ENCODE assay signal across 9 mouse cellular contexts in the genomic region with DNA sequence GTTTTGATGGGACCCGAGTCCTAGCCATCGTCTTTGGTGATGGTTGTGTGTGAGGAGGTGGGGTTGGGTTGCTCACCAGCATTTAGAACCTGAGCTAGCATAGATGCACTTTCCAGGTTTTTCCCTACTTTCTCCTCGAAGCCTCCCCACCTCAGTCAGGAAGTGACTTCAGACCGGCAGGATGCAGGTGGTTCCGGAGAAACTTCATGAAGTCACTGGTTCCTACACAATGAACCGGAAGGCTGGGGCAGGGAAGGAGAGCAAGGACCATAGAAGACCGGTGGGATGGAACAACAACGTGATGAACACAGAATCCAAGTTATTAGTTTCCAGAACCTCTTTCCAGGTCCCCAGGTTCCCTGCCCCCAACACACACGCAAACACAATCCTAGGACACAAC. TPM values are rescaled to one million over a fixed set of nuclear protein-coding genes. Genes with fewer than 3 reads are reported as not detected.
DNase-seq lines count a peak whose midpoint lies in the region; ATAC-seq and TF ChIP-seq lines count a peak whose summit lies in the region.
"Had no signal": no experiment of that assay in that cellular context is flagged by ENCODE, and none has a peak within 500 bp of the region (broad histone marks: within the 10 kb centered on the region; RNA-seq: fewer than 3 reads in every experiment).

No protein-coding gene starts in this region.

- H3K36me3 ChIP-seq in heart, embryonic 12.5 days, result no peaks in the 10 kb centered on the region
- no peaks in the 10 kb centered on the region for H3K36me3 ChIP-seq in kidney, embryonic 14.5 days (ENCODE audit: control insufficient read depth, insufficient read depth, low read length)
- H3K36me3 ChIP-seq in small intestine, adult 2 months (ENCODE audit: control insufficient read depth, insufficient read depth, low read length), result no peaks in the 10 kb centered on the region

- peaks cover 47% of the 10 kb centered on the region for H3K27me3 ChIP-seq in heart, embryonic 12.5 days (replicated peaks)
- H3K27me3 ChIP-seq in kidney, embryonic 14.5 days (ENCODE audit: control insufficient read depth, insufficient read depth, low read length), result peaks cover 34% of the 10 kb centered on the region
- no peaks in the 10 kb centered on the region for H3K27me3 ChIP-seq in small intestine, adult 2 months (ENCODE audit: control insufficient read depth, insufficient read depth, low read length)

- TF ChIP-seq CTCF in left cerebral cortex, adult 2 months (IDR thresholded peaks at IDR 0.05), result no peak
- no peak for TF ChIP-seq CTCF in small intestine, adult 2 months (IDR thresholded peaks at IDR 0.05; ENCODE audit: extremely low read depth, insufficient read length, insufficient replicate concordance, low read depth, low read length)

- no peaks in the 10 kb centered on the region for H3K9me3 ChIP-seq in heart, embryonic 12.5 days (replicated peaks)
- H3K9me3 ChIP-seq in kidney, embryonic 14.5 days (ENCODE audit: control insufficient read depth, low read length), result no peaks in the 10 kb centered on the region

- intact Hi-C loops in left cerebral cortex, adult 2 months (cut with DNase I), result no loop called here
- intact Hi-C loops in left cerebral cortex, postnatal 14 days (cut with DNase I), result no loop called here

- no peak overlapping the region for H3K4me3 ChIP-seq in left cerebral cortex, adult 2 months
- no peak overlapping the region for H3K4me3 ChIP-seq in heart, embryonic 12.5 days
- no peak overlapping the region for H3K4me3 ChIP-seq in kidney, embryonic 14.5 days (ENCODE audit: low read length)
- H3K4me3 ChIP-seq in small intestine, adult 2 months (ENCODE audit: low read depth, low read length), result no peak overlapping the region

- 62% methylated on average over 9 of the region's 9 CpGs for WGBS in heart, embryonic 12.5 days
- WGBS in kidney, embryonic 14.5 days, result 75% methylated on average over 9 of the region's 9 CpGs
- 69% methylated on average over 9 of the region's 9 CpGs for WGBS in small intestine, adult 2 months

- no peak for ATAC-seq in heart, embryonic 12.5 days (ENCODE audit: insufficient number of reproducible peaks, low FRiP score)
- no peak for ATAC-seq in kidney, embryonic 14.5 days (ENCODE audit: low FRiP score, low TSS enrichment)
- ATAC-seq: inflammation-experienced regulatory T-cells, adult 6 months had no signal

- H3K4me2 ChIP-seq in heart, embryonic 12.5 days, result no peak overlapping the region
- H3K4me2 ChIP-seq in kidney, embryonic 14.5 days (replicated peaks; ENCODE audit: low read depth, low read length), result no peak overlapping the region

- no peak for DNase-seq in left cerebral cortex, adult 2 months (ENCODE audit: extremely low spot score in 1 of 2, low spot score in 2 of 2)
- no peak for DNase-seq in left cerebral cortex, postnatal 14 days (ENCODE audit: low spot score in 2 of 2)
- no peak for DNase-seq in ovary, postnatal 10 days (ENCODE audit: low spot score)
- DNase-seq in testis, postnatal 10 days (ENCODE audit: low spot score), result no peak
- DNase-seq: retina, postnatal 1 day had no signal

- peak overlapping the region; percentile 28; the same call in 1 of the 2 replicates for H3K27ac ChIP-seq in left cerebral cortex, adult 2 months
- H3K27ac ChIP-seq in heart, embryonic 12.5 days (ENCODE audit: poor library complexity, severe bottlenecking), result peak overlapping the region; percentile 69
- peak overlapping the region; percentile 55; the same call in 1 of the 2 replicates for H3K27ac ChIP-seq in kidney, embryonic 14.5 days (ENCODE audit: low read depth, low read length)
- H3K27ac ChIP-seq in small intestine, adult 2 months (ENCODE audit: insufficient read depth, low read depth, low read length), result peak overlapping the region; percentile 10; the same call in 1 of the 2 replicates

- H3K9ac ChIP-seq in heart, embryonic 12.5 days, result no peak overlapping the region
- H3K9ac ChIP-seq in kidney, embryonic 14.5 days (ENCODE audit: low read depth, low read length), result no peak overlapping the region

- peaks cover 54% of the 10 kb centered on the region for H3K4me1 ChIP-seq in heart, embryonic 12.5 days (replicated peaks)
- peaks cover 7% of the 10 kb centered on the region; the same call in 1 of the 2 replicates for H3K4me1 ChIP-seq in kidney, embryonic 14.5 days (ENCODE audit: control insufficient read depth, insufficient read depth, low read length)
- H3K4me1 ChIP-seq in small intestine, adult 2 months (ENCODE audit: control insufficient read depth, insufficient read depth, insufficient read length, low read length), result peaks cover 25% of the 10 kb centered on the region

- no peak for TF ChIP-seq POLR2A in small intestine, adult 2 months (IDR thresholded peaks at IDR 0.05; ENCODE audit: low read depth, low read length)

RNA-seq across cellular contexts. Expression of gene Slc16a13, which starts 2.9 kb away (rescaled TPM):
- total RNA-seq in left cerebral cortex, adult 2 months (2021), result 10 to 100 TPM in 1 of 2 experiments, 1 to 10 TPM in 1; 7.5 to 10.5 TPM
- 10 to 100 TPM in 1 of 2 experiments, 1 to 10 TPM in 1; 8.3 to 10.4 TPM for total RNA-seq in left cerebral cortex, postnatal 14 days (2021)
- 7.7 and 9.1 TPM in 2 replicates for polyA plus RNA-seq in heart, embryonic 12.5 days (2016; fragmentation: Nextera tagmentation; extraction: Ambion mirVana)
- 8.4 and 14.2 TPM in 2 replicates for polyA plus RNA-seq in kidney, embryonic 14.5 days (2014; fragmentation: Nextera tagmentation; extraction: Ambion mirVana)
- 3.2 and 4.7 TPM in 2 replicates for polyA plus RNA-seq in small intestine, adult 2 months (2012; rRNA removed)

RNA-seq across cellular contexts. Expression of gene Bcl6b, which starts 5.9 kb away (rescaled TPM):
- total RNA-seq in left cerebral cortex, adult 2 months (2021), result 1 to 10 TPM; 1.7 to 3.5 TPM
- 1 to 10 TPM; 5.1 to 5.3 TPM for total RNA-seq in left cerebral cortex, postnatal 14 days (2021)
- polyA plus RNA-seq in heart, embryonic 12.5 days (2016; fragmentation: Nextera tagmentation; extraction: Ambion mirVana), result 17.6 and 19.6 TPM in 2 replicates
- 19.2 and 20.0 TPM in 2 replicates for polyA plus RNA-seq in kidney, embryonic 14.5 days (2014; fragmentation: Nextera tagmentation; extraction: Ambion mirVana)
- polyA plus RNA-seq in small intestine, adult 2 months (2012; rRNA removed), result 0.98 and 2.2 TPM in 2 replicates

RNA-seq across cellular contexts. Expression of gene Slc16a11, which starts 11.2 kb away (rescaled TPM):
- 10 to 100 TPM; 35.7 to 36.9 TPM for total RNA-seq in left cerebral cortex, adult 2 months (2021)
- 10 to 100 TPM; 27.2 to 36.8 TPM for total RNA-seq in left cerebral cortex, postnatal 14 days (2021)
- polyA plus RNA-seq in heart, embryonic 12.5 days (2016; fragmentation: Nextera tagmentation; extraction: Ambion mirVana), result 0.41 and 1.1 TPM in 2 replicates
- polyA plus RNA-seq in kidney, embryonic 14.5 days (2014; fragmentation: Nextera tagmentation; extraction: Ambion mirVana), result 3.0 and 3.5 TPM in 2 replicates
- polyA plus RNA-seq in small intestine, adult 2 months (2012; rRNA removed), result 6.6 and 12.7 TPM in 2 replicates

RNA-seq across cellular contexts. Expression of gene 0610010K14Rik, which starts 14.0 kb away (rescaled TPM):
- total RNA-seq in left cerebral cortex, adult 2 months (2021), result 10 to 100 TPM; 45.5 to 51.2 TPM
- 10 to 100 TPM; 41.3 to 54.2 TPM for total RNA-seq in left cerebral cortex, postnatal 14 days (2021)
- polyA plus RNA-seq in heart, embryonic 12.5 days (2016; fragmentation: Nextera tagmentation; extraction: Ambion mirVana), result 125 and 126 TPM in 2 replicates
- polyA plus RNA-seq in kidney, embryonic 14.5 days (2014; fragmentation: Nextera tagmentation; extraction: Ambion mirVana), result 180 and 243 TPM in 2 replicates
- 25.2 and 45.3 TPM in 2 replicates for polyA plus RNA-seq in small intestine, adult 2 months (2012; rRNA removed)

RNA-seq across cellular contexts. Expression of gene Gm21988, which starts 15.9 kb away (rescaled TPM):
- 1 to 10 TPM; 4.9 to 5.3 TPM for total RNA-seq in left cerebral cortex, adult 2 months (2021)
- total RNA-seq in left cerebral cortex, postnatal 14 days (2021), result 1 to 10 TPM; 5.9 to 7.3 TPM
- polyA plus RNA-seq in heart, embryonic 12.5 days (2016; fragmentation: Nextera tagmentation; extraction: Ambion mirVana), result 9.0 and 9.5 TPM in 2 replicates
- 7.8 and 10.5 TPM in 2 replicates for polyA plus RNA-seq in kidney, embryonic 14.5 days (2014; fragmentation: Nextera tagmentation; extraction: Ambion mirVana)
- polyA plus RNA-seq in small intestine, adult 2 months (2012; rRNA removed), result 2.6 and 4.4 TPM in 2 replicates

Comparison
In these comparisons a context has a peak if more than half of its experiments do, and no peak if none do; other contexts are left out.
1. H3K27ac ChIP-seq: peak in every context shown above with its lines; median percentile 69 in heart, embryonic 12.5 days; 55 in kidney, embryonic 14.5 days; 28 in left cerebral cortex, adult 2 months; 10 in small intestine, adult 2 months.